Mouse (Mus musculus): ENCODE results near the gene Akap1. TPM values are rescaled to one million over a fixed set of nuclear protein-coding genes. Genes with fewer than 3 reads are reported as not detected.
A peak's percentile ranks its signal among the peaks of the same experiment; 100 is the strongest.
"Not testable (repeated sequence)": the region's sequence is repeated elsewhere in the genome, so short reads cannot be mapped to it uniquely, and the experiment has no call there.

The Akap1 gene
- total RNA-seq, 2 experiments from 2014 or later: 62.5 to 93.2 TPM

DNA sequence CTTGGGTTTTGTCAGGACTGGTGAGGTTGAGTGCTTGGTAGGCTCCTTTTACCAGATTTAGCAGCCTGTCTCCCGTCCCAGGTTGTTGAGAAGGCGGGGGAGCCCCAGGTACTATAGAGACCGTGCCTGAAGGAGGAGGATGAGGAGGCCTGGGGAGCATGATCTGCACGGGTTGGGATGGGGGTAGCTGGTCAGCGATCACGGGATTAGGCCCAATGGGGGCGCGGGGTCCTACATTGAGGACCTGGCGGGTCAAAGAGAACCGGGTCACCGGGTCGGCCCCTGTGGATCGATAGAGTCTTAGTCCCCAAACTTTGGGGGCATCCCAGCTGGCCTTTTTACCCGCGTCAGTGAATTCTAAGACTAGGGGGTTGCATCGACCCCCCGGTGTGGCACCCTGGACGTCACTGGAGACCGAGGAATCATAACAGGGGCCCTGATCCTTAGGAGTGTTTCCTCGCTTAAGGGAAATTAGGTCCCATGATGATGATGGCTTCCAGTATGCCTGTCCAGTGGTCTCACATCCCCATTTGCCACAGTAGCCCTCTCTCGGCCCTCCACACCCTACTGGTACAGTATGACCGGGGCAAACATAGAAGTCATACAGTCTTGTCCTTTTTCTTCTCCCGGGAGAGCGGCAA is 27.7 kb upstream of the Akap1 start:
- intact Hi-C loops (cut with DNase I); H3K4me3 ChIP-seq; H3K27ac ChIP-seq: not testable (repeated sequence)
- peak; percentile 64 for DNase-seq

GRCm38 (mm10) chr11:88891446-88891845 is 27.1 kb upstream of the Akap1 start:
- H3K27ac ChIP-seq; H3K4me3 ChIP-seq; DNase-seq; intact Hi-C loops (cut with DNase I): not testable (repeated sequence)

GRCm38 (mm10) chr11:88890904-88891303 is 26.5 kb upstream of the Akap1 start:
- intact Hi-C loops (cut with DNase I); DNase-seq; H3K27ac ChIP-seq; H3K4me3 ChIP-seq: not testable (repeated sequence)

DNA sequence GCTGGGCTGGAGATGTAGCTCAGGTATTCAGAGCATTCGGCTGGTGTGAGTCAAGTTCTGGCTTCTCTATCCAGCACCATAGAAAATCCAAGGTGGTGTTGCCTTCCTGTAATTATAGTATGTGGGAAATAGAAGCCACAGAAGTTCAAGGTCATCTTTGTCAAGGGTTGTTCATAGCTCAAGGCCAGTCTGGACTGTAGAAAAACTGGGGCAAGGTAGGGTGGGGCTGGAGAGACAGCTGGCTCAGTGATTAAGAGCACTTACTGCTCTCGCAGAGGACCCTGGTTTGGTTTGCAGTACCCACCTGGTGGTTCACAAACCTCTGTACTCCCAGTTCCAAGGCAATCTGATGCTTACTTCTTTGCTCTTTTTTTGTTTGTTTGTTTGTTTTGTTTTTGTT is 24.6 kb upstream of the Akap1 start:
- intact Hi-C loops (cut with DNase I): no loop called here
- Histone ChIP-seq H3K27ac (no peak overlapping the region), H3K4me3 (no peak overlapping the region)
- no peak for DNase-seq
- TF ChIP-seq CTCF (IDR thresholded peaks at IDR 0.05): no peak

DNA sequence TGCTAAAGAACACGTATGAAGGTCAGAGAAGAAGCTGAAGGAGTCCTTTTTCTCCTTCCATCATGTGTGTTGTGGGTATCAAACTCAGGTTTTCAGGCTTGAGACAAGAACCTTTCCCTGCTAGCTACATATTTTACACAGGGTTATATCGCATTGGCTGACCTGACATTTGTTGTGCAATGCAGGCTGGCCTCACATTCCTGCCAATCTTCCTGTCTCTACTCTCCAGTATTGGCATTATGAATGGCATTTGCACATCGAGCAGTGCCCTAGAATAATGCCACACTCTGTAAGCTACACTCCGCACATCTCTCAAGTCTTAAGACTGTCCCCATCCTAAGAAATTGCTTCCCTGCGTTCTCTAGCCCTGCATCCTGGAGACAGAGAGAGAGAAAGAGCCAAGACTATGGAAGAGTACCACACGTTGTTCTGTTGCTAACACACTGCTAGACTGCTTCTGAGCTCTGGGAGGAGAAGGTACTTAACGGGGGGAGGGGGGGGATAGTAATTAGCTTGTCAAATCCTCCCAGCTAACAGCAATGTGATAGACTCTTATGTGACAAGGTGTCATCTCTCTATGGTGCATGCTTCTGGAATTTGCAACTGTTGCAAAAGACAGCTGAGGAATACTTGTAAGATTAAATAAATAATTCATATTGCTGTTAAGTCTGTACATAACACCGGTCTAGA is 20.1 kb upstream of the Akap1 start:
- Histone ChIP-seq H3K4me3 (no peak overlapping the region), H3K27ac (no peak overlapping the region)
- no peak for DNase-seq
- intact Hi-C loops (cut with DNase I): no loop called here
- TF ChIP-seq CTCF (IDR thresholded peaks at IDR 0.05): no peak

DNA sequence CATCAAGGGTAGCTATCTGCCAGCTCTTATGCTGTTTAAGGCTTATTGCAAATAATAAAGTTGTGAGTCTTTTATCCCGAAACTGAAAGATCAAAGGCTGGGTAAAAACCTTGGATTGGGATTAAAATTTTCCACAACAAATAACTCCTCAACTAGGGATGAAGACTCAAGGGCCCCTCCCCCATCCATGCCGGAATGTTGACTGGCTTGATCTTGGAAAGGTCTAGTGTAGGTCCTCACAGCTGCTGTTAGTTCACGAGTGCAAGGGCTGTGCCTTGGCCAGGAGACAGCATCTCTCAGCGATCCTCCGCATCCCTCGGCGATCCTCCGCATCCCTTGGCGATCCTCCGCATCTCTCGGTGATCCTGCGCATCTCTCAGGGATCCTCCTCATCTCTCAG is 13.6 kb upstream of the Akap1 start:
- TF ChIP-seq CTCF (IDR thresholded peaks at IDR 0.05): no peak
- intact Hi-C loops (cut with DNase I): no loop called here
- no peak overlapping the region for H3K27ac ChIP-seq

GRCm38 (mm10) chr11:88873667-88874030 is 9.3 kb upstream of the Akap1 start:
- DNase-seq: no peak
- no peak for TF ChIP-seq CTCF (IDR thresholded peaks at IDR 0.05)
- peak overlapping the region; percentile 71 for H3K4me3 ChIP-seq
- intact Hi-C loops (cut with DNase I): no loop called here
- 0 out of 2 replicates have a peak overlapping the region, but pooled peaks have one; percentile 1 for H3K27ac ChIP-seq

More for the DNA sequence above, 13.6 kb upstream of the Akap1 start:
- no peak for DNase-seq
- H3K4me3 ChIP-seq: no peak overlapping the region

- TF ChIP-seq CTCF (IDR thresholded peaks at IDR 0.05): no peak
- DNase-seq: no peak
- peak overlapping the region; percentile 71 for H3K4me3 ChIP-seq
- 0 out of 2 replicates have a peak overlapping the region, but pooled peaks have one; percentile 1 for H3K27ac ChIP-seq
- intact Hi-C loops (cut with DNase I): no loop called here
Observed at GRCm38 (mm10) chr11:88873027-88873666, 8.8 kb upstream of the Akap1 start.

DNA sequence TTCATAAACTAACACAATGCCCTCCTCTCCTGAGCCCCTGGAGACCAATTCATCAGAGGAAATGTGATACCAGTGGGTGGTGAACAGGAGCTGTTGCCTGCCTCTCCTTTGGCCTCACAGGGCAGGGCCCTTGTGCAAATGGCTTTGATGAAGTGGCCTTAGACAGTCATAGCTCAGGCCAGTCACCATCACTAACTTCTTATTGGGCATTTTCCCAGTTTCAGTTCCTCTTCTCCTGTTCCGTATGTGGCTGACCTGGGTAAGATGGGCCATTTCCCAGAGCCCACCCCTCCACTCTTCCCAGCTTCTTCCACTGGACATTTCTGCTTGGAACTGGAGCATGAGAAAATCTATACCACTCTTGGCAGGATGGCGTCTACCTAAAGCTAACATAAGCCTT is 5.1 kb upstream of the Akap1 start:
- no peak for TF ChIP-seq CTCF (IDR thresholded peaks at IDR 0.05)
- no peak for DNase-seq
- Histone ChIP-seq H3K4me3 (no peak overlapping the region), H3K27ac (no peak overlapping the region)
- intact Hi-C loops (cut with DNase I): no loop called here

GRCm38 (mm10) chr11:88863904-88864457 is 405 bp downstream of the Akap1 start:
- TF ChIP-seq CTCF (IDR thresholded peaks at IDR 0.05): no peak
- H3K27ac ChIP-seq: peak overlapping the region; percentile 99
- H3K4me3 ChIP-seq: peak overlapping the region; percentile 92
- peak; percentile 79 for DNase-seq
- intact Hi-C loops (cut with DNase I): no loop called here

DNA sequence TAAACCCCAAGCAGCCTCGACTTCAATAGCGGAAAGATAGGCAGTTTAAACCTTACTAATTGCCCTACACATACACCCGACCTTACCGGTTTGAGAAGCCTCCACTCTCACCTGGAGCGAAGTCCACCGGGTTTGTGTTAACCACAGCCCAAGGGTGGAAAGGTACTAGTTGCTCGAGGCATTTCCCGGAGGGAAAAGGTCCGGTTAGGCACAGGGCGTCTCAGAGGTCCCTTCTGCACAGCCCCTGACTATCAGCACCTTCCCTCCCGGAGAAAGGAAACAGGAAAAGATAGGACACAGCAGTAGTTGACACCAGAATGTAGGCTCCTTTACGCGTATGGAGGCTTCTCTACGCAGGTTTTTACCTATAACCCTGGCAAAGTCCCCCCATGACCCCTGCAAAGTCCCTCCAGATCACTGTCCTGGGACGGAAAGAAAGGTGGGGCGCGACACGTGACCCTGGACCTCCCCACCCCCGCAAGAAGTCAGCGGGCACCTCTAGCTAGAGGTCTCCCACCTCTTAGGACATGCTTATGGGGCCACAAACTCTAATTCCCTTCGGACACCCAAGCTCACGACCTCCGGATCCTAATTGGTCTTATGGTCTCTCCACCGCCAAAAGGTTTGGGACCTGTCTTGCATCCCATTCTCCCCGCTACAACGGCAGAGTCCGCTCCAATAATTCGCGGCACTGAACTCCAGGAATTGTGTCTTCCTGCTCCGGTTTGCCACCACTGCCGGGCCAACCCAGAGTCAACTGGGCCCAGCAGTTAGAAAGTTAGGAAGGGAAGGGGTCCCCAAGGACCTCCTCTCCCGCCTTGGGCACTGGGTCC is 1.1 kb downstream of the Akap1 start:
- no peak for TF ChIP-seq CTCF (IDR thresholded peaks at IDR 0.05)
- intact Hi-C loops (cut with DNase I): no loop called here
- Histone ChIP-seq H3K4me3 (peak overlapping the region; percentile 92), H3K27ac (peak overlapping the region; percentile 99)
- DNase-seq: peak; percentile 46

GRCm38 (mm10) chr11:88862355-88862754 is 2.0 kb downstream of the Akap1 start:
- no peak for DNase-seq
- no peak for TF ChIP-seq CTCF (IDR thresholded peaks at IDR 0.05)
- peak overlapping the region; percentile 99 for H3K27ac ChIP-seq
- intact Hi-C loops (cut with DNase I): no loop called here
- peak overlapping the region; percentile 92 for H3K4me3 ChIP-seq
